Mouse (Mus musculus): ENCODE results near the gene Ddx39b. TPM values are rescaled to one million over a fixed set of nuclear protein-coding genes. Genes with fewer than 3 reads are reported as not detected.

Gene Ddx39b
- polyA plus RNA-seq, 1 experiment from 2014 or later = 279 TPM

DNA sequence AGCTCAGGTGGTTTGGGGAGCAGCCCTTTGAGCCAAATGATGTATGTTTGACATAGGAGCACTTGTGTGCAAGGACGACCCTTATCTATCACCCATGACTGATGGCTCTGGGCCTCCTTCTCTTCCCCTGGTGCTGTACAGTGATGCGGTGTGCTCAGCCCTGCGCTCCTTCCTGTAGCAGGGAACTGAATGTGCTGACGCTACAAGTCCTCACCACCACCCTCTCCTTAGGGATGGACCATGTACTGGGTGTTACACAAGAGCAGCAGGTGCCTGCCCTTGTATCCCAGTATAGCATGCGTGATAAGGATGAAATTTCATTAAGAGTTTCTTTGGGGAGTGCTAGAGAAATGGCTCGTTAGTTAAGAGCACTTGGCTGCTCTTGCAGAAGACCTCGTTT is 5.6 kb downstream of the Ddx39b start:
- peaks cover 45% of the 10 kb centered on the region for H3K4me1 ChIP-seq
- ATAC-seq (ENCODE audit: extremely low read depth, insufficient number of reproducible peaks, low FRiP score, low TSS enrichment) = no peak
- H3K27me3 ChIP-seq (replicated peaks) = no peaks in the 10 kb centered on the region
- peaks cover 90% of the 10 kb centered on the region for H3K36me3 ChIP-seq
- no peak overlapping the region for H3K27ac ChIP-seq (replicated peaks)
- WGBS = 78% methylated on average over 7 of the region's 7 CpGs
- H3K4me3 ChIP-seq = no peak overlapping the region
- no peaks in the 10 kb centered on the region for H3K9me3 ChIP-seq
- H3K9ac ChIP-seq = no peak overlapping the region
- H3K4me2 ChIP-seq = no peak overlapping the region

DNA sequence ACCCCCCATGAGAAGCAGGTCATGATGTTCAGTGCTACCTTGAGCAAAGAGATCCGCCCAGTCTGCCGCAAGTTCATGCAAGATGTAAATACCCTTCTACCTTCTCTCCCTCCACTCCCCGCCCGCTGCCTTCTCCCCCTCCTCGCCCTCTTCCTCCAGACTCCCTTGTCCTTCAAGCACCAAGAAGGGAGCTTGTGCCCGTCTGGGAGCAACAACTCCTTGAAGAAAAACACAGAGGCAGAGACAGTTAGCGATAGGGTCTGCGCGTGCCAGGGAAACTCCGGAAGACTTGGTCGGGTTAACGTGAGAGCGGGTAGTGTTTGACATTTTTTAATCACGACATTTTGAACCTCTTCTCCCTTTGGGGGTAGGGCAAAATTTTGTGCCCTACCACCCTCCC is 7.4 kb downstream of the Ddx39b start:
- Histone ChIP-seq H3K9ac (no peak overlapping the region), H3K9me3 (no peaks in the 10 kb centered on the region), H3K4me1 (peaks cover 35% of the 10 kb centered on the region), H3K36me3 (peaks cover 99% of the 10 kb centered on the region), H3K4me3 (no peak overlapping the region), H3K27ac (replicated peaks) (no peak overlapping the region), H3K4me2 (no peak overlapping the region), H3K27me3 (replicated peaks) (no peaks in the 10 kb centered on the region)
- WGBS = 86% methylated on average over 14 of the region's 14 CpGs
- no peak for ATAC-seq (ENCODE audit: extremely low read depth, insufficient number of reproducible peaks, low FRiP score, low TSS enrichment)

DNA sequence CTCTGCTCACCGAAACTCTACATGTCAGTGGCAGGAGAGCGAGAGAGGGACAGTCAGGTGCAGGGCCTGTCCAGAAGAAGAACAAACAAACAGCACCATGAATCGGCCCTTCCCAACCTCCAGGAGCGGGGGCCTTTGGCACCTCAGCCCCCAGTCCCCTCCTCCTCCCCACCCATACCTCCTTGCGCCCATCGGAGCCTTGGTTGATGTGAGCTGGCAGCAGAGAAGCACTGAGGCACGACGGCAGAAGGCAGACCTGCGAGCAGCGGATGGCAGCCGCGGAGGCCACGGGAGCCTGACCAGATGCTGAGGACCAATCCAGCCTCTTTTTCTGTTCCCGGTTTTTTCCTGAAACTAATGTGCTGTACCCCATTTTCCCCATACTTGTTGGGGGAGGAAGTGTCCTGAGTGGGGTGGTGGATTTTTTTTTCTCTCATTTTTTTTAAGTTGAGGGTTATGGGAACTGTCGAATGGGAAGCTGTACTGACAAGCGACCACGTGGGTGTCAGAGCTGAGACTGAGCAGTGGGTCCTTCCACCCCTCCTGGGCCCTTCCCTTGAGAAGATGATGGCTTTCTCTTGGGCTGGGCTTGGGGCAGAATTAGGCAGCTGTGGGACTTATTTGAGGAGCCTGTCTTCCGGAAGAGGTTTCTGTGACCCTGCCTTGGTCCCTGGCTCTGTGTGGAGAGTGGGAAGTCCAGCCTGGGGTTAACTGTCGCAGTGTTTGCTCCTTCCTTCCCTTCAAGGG is 8.1 kb downstream of the Ddx39b start:
- Histone ChIP-seq H3K27me3 (replicated peaks) (no peaks in the 10 kb centered on the region), H3K4me3 (no peak overlapping the region), H3K4me1 (peaks cover 29% of the 10 kb centered on the region), H3K27ac (replicated peaks) (no peak overlapping the region), H3K9me3 (no peaks in the 10 kb centered on the region), H3K4me2 (no peak overlapping the region), H3K36me3 (peaks cover 98% of the 10 kb centered on the region), H3K9ac (no peak overlapping the region)
- ATAC-seq (ENCODE audit: extremely low read depth, insufficient number of reproducible peaks, low FRiP score, low TSS enrichment) = no peak
- WGBS = 88% methylated on average over 19 of the region's 19 CpGs

DNA sequence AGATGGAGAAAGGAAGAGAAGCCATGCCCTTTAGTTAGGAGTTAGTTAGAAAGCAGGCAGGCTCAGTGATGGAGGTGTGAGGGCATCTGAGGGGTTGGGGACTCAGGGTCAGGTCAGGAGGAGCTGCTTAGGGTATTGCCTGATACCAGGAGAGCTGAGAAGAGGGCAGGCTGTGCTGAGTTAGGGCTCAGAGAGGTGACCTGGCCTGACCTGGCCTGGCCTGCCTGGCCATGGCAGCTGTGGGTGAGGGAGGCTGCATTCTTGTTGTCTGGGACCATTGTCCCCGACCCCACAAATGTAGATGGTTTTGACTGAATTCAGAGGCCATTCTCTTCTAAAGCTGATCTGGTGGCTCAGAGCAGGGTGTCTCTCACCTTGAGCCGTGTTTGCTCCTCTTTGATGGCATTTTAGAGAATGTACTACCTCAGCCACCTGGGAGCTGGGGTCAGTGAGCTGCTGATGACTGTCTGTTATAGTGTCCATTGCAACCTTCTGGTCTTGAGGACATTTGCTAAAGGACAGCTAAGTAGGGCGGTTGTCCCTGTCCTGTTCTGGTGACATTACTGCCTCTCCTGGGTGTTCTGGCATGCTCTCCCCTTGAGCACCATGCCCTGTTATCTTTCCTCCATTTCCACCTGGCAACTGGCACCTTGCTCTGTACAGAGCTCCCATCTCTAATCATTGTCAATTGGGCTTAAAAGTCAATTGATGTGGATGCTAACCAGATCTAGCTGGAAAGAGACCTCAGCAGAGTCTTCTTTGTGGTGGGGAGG is 9.0 kb downstream of the Ddx39b start:
- WGBS = 80% methylated on average over 3 of the region's 3 CpGs
- H3K4me2 ChIP-seq = no peak overlapping the region
- H3K27ac ChIP-seq (replicated peaks) = no peak overlapping the region
- H3K27me3 ChIP-seq (replicated peaks) = no peaks in the 10 kb centered on the region
- H3K4me3 ChIP-seq = no peak overlapping the region
- no peaks in the 10 kb centered on the region for H3K9me3 ChIP-seq
- H3K36me3 ChIP-seq = peaks cover 89% of the 10 kb centered on the region
- no peak overlapping the region for H3K9ac ChIP-seq
- no peak for ATAC-seq (ENCODE audit: extremely low read depth, insufficient number of reproducible peaks, low FRiP score, low TSS enrichment)
- peaks cover 20% of the 10 kb centered on the region for H3K4me1 ChIP-seq

DNA sequence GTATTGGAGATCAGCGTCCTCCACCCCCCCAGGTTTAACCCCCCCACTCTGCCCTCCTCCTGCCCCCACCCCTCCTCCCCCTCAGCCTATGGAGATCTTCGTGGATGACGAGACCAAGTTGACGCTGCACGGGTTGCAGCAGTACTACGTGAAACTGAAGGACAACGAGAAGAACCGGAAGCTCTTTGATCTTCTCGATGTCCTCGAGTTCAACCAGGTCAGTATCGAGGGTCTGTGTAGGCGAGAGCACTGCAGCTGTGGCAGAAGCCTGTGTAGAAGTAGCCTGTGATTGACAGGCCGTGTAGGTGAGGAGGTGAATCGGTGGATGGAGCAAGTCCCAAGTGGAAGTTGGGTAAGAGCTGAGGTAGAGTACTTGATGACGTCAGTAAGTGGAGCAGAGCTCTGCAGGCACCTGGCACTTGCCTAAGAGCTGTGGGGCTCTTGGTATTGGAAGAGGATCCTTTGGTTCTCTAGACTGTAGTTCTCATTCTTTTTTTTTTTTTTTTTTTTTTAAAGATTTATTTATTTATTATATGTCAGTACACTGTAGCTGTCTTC is 9.7 kb downstream of the Ddx39b start:
- no peak overlapping the region for H3K9ac ChIP-seq
- H3K36me3 ChIP-seq = peaks cover 81% of the 10 kb centered on the region
- H3K4me3 ChIP-seq = no peak overlapping the region
- 78% methylated on average over 15 of the region's 15 CpGs for WGBS
- no peak for ATAC-seq (ENCODE audit: extremely low read depth, insufficient number of reproducible peaks, low FRiP score, low TSS enrichment)
- no peak overlapping the region for H3K4me2 ChIP-seq
- no peak overlapping the region for H3K27ac ChIP-seq (replicated peaks)
- no peaks in the 10 kb centered on the region for H3K9me3 ChIP-seq
- H3K4me1 ChIP-seq = peaks cover 13% of the 10 kb centered on the region
- H3K27me3 ChIP-seq (replicated peaks) = no peaks in the 10 kb centered on the region

DNA sequence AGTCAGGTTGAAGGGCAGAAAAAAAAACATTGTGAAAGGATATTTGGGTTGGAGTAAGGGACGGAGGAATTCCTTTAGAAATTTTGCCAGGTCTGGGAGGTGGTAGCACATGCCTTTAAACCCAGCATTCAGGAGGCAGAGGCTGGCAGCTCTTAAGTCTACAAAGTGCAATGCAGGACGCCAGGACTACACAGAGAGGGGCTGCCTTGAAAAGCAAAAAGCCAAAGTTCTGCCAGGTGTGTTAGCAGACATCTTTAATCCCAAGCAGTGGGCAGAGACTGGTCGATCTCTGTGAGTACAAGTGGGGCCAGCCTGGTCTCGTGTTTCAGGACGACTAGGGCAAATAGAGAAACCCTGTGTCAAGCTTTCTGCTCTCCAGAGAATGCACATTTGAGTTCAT is 10.4 kb downstream of the Ddx39b start:
- WGBS = 76% methylated on average over 5 of the region's 5 CpGs
- no peak overlapping the region for H3K4me2 ChIP-seq
- peaks cover 5% of the 10 kb centered on the region for H3K4me1 ChIP-seq
- no peak overlapping the region for H3K4me3 ChIP-seq
- ATAC-seq (ENCODE audit: extremely low read depth, insufficient number of reproducible peaks, low FRiP score, low TSS enrichment) = no peak
- no peaks in the 10 kb centered on the region for H3K9me3 ChIP-seq
- H3K27ac ChIP-seq (replicated peaks) = no peak overlapping the region
- peaks cover 74% of the 10 kb centered on the region for H3K36me3 ChIP-seq
- H3K27me3 ChIP-seq (replicated peaks) = no peaks in the 10 kb centered on the region
- no peak overlapping the region for H3K9ac ChIP-seq

DNA sequence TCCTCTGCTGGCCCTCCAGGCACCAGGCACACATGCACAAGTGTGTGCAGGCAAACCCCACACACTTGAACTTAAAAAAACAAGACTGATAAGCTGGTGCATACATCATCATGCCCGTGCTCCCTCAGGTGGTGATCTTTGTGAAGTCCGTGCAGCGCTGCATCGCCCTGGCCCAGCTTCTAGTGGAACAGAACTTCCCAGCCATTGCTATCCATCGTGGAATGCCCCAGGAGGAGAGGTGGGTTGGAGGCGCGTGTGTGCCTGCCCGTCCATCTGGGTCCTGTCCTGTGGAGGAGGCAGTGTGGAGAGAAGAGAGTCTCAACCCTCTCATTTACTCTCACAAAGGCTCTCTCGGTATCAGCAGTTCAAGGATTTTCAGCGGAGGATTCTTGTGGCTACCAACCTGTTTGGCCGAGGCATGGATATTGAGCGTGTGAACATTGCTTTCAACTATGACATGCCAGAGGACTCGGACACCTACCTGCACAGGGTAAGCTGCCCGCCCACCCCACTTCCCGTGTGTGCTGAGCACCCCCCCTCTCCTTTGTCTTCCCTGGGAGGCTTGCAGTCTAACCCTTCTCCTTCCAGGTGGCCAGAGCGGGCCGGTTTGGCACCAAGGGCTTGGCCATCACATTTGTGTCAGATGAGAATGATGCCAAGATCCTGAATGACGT is 11.2 kb downstream of the Ddx39b start:
- Histone ChIP-seq H3K4me1 (peaks cover 1% of the 10 kb centered on the region; the same call in 1 of the 2 replicates), H3K9ac (no peak overlapping the region), H3K27me3 (replicated peaks) (no peaks in the 10 kb centered on the region), H3K9me3 (no peaks in the 10 kb centered on the region), H3K27ac (replicated peaks) (no peak overlapping the region), H3K4me3 (no peak overlapping the region), H3K36me3 (peaks cover 66% of the 10 kb centered on the region), H3K4me2 (no peak overlapping the region)
- WGBS = 80% methylated on average over 18 of the region's 18 CpGs
- no peak for ATAC-seq (ENCODE audit: extremely low read depth, insufficient number of reproducible peaks, low FRiP score, low TSS enrichment)

DNA sequence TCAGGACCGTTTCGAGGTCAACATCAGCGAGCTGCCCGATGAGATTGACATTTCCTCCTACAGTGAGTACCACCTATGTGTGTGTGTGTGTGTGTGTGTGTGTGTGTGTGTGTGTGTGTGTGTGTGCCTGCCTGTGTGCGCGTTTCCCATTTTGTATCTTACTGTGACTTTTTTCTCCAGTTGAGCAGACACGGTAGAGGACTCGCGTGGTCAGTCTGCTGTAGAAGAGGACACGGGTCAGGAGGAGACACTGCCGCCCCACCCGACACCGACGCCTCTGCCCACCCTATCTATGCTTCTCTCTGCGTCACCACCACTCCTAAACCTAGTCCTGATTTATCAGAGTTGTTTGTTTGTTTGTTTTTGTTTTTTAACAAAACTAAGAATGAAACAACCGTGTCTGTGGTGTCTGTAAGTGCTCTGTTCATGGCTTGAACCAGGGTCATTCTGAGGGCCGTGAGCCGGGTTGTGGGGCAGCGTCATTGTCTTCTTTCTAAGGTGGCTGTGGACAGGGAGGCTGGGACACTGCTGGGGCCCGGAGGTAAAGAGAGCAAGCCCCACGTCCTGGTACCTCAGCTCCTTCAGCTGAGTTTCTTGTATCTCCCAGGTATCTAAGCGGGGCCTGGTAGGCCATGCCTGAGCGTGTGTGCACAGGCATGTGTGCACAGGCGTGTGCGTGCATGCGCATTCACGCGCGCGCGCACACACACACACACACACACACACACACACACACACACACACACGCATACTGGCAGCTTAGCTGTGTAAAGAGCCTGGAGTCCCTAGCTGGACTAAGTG is 11.9 kb downstream of the Ddx39b start:
- WGBS = 82% methylated on average over 28 of the region's 32 CpGs
- Histone ChIP-seq H3K4me2 (no peak overlapping the region), H3K9me3 (no peaks in the 10 kb centered on the region), H3K36me3 (peaks cover 59% of the 10 kb centered on the region), H3K4me3 (no peak overlapping the region), H3K27me3 (replicated peaks) (no peaks in the 10 kb centered on the region), H3K4me1 (peaks cover 5% of the 10 kb centered on the region; the same call in 1 of the 2 replicates), H3K9ac (no peak overlapping the region), H3K27ac (replicated peaks) (no peak overlapping the region)
- ATAC-seq (ENCODE audit: extremely low read depth, insufficient number of reproducible peaks, low FRiP score, low TSS enrichment) = no peak

DNA sequence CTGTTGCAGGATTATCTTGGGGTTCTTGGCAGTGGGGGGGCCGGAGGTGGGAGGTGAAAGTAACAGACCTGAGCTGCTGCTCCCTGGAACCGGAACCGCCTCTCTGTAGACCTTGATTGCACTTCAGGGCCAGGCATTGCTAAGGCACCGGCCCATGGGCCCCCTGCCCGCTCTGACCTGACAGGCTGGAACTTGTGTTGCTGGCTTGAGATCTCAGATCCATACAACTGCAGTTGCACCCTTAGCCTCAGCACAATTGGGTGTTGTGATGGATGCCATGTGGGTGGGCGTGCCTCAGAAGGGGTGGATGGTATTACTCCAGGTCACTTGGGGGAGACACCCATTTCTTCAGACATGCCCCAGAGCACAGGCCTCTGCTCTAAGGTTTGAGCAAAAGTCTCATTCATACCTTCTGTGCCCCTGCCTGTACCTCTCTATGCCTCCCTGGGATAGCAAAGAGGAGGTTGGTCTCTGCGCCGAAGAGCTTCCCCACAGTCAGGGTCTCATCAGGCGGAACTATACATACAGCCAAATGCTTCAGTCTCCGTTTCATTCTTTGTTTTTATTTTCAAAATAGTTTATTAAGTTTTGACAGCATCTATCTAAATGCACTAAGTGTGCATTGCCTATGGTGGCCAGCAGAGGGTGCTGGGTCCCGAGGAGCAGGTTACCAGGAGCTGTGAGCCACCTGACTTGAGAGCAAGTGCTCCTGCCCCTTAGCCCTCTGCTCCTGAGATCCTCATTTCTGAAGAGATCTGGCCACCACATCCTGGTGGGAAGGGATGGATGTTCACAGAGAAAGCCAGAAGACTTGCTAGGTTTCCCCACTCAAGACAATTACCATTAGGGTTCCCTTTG is 12.9 kb downstream of the Ddx39b start:
- Histone ChIP-seq H3K9ac (no peak overlapping the region), H3K4me3 (no peak overlapping the region), H3K36me3 (peaks cover 49% of the 10 kb centered on the region), H3K27ac (replicated peaks) (no peak overlapping the region), H3K4me1 (peaks cover 5% of the 10 kb centered on the region; the same call in 1 of the 2 replicates), H3K4me2 (no peak overlapping the region), H3K9me3 (no peaks in the 10 kb centered on the region), H3K27me3 (replicated peaks) (peaks cover 6% of the 10 kb centered on the region)
- 54% methylated on average over 11 of the region's 11 CpGs for WGBS
- no peak for ATAC-seq (ENCODE audit: extremely low read depth, insufficient number of reproducible peaks, low FRiP score, low TSS enrichment)

DNA sequence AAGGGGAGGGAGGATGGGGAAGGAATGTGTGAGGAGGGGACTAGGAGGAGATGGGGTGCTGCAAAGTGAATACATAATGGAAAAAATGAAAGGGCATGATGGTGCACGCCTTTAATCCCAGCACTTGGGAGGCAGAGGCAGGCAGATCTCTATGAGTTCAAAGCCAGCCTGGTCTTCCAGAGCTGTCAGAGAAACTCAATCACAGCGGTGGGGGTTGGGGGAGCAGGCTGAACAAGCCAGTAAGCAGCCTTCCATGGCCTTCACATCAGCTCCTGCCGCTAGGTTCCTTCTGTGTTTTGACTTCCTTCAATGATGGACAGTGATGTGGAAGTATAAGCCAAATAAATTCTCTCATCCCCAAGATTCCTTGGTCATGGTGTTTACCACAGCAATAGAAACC is 13.8 kb downstream of the Ddx39b start:
- peaks cover 14% of the 10 kb centered on the region for H3K27me3 ChIP-seq (replicated peaks)
- H3K4me2 ChIP-seq = no peak overlapping the region
- ATAC-seq (ENCODE audit: extremely low read depth, insufficient number of reproducible peaks, low FRiP score, low TSS enrichment) = no peak
- WGBS = 71% methylated on average over 3 of the region's 3 CpGs
- H3K9ac ChIP-seq = no peak overlapping the region
- H3K4me1 ChIP-seq = peaks cover 5% of the 10 kb centered on the region; the same call in 1 of the 2 replicates
- H3K9me3 ChIP-seq = no peaks in the 10 kb centered on the region
- H3K36me3 ChIP-seq = peaks cover 41% of the 10 kb centered on the region
- H3K4me3 ChIP-seq = no peak overlapping the region
- H3K27ac ChIP-seq (replicated peaks) = no peak overlapping the region
